Mouse (Mus musculus) testis, adult 2 months (tissue): Measurements from ENCODE around the gene Med6. TPM values are rescaled to one million over a fixed set of nuclear protein-coding genes. Genes with fewer than 3 reads are reported as not detected.

Experiments
- H3K27ac ChIP-seq: fragments of 200-500 bp; 2 replicates; pipeline ENCODE4 v1.5.1; 2012; ENCODE audit warnings: low read depth, low read length; ENCODE audit not compliant: control insufficient read depth, insufficient read depth
- H3K27me3 ChIP-seq: fragments of 200-500 bp; 2 replicates; pipeline ENCODE4 v1.6.1; 2012; ENCODE audit warnings: mild to moderate bottlenecking, low read length, moderate library complexity; ENCODE audit not compliant: control insufficient read depth, insufficient read depth
- H3K36me3 ChIP-seq: fragments of 200-500 bp; 2 replicates; pipeline ENCODE4 v1.6.1; 2012; ENCODE audit warnings: mild to moderate bottlenecking, low read length; ENCODE audit not compliant: control insufficient read depth, insufficient read depth
- H3K4me1 ChIP-seq: fragments of 200-500 bp; 2 replicates; pipeline ENCODE4 v1.6.1; 2012; ENCODE audit warnings: low read length; ENCODE audit not compliant: control insufficient read depth, insufficient read depth
- H3K4me3 ChIP-seq: fragments of 200-500 bp; 2 replicates; pipeline ENCODE4 v1.5.1; 2012; ENCODE audit warnings: low read depth, mild to moderate bottlenecking, low read length, moderate library complexity, mixed read lengths; ENCODE audit not compliant: control insufficient read depth
- CTCF ChIP-seq: fragments of 200-500 bp; IDR thresholded peaks from 2 replicates; pipeline ENCODE4 v1.5.1; 2012; ENCODE audit warnings: low read depth, mild to moderate bottlenecking, inconsistent platforms, low read length, moderate library complexity; ENCODE audit not compliant: control insufficient read depth, insufficient read depth, insufficient replicate concordance
- POLR2A ChIP-seq: fragments of 200-500 bp; IDR thresholded peaks from 2 replicates; pipeline ENCODE4 v1.6.1; 2012; ENCODE audit warnings: low read depth, mild to moderate bottlenecking, inconsistent platforms, low read length, moderate library complexity; ENCODE audit not compliant: control insufficient read depth
- polyA plus RNA-seq: library from polyadenylated mRNA; depleted of rRNA; stranded (reverse); fragments of >200 nt; gene quantifications from 2 replicates; pipeline ENCODE4 v1.2.3, GENCODE M21; 2012; rRNA removed

Med6 gene
- polyA plus RNA-seq = 8.7 and 12.4 TPM in 2 replicates

- TF ChIP-seq POLR2A (peak; percentile 70), CTCF (no peak)
- peak within 1 kb of the TSS; percentile 68 for H3K27ac ChIP-seq
- H3K4me1 ChIP-seq = no peaks in the 10 kb centered on the region
- peaks cover 1% of the 10 kb centered on the region; the same call in 1 of the 2 replicates for H3K36me3 ChIP-seq
- H3K27me3 ChIP-seq = no peaks in the 10 kb centered on the region
- peak within 1 kb of the TSS; percentile 88 for H3K4me3 ChIP-seq
Measured at GRCm38 (mm10) chr12:81594902-81595671, at the start of gene Med6. TSS of gene Med6 (minus strand) at chr12:81595008.

GRCm38 (mm10) chr12:81642361-81643082, 47.7 kb upstream of the Med6 start:
- TF ChIP-seq POLR2A (no peak), CTCF (no peak)
- no peaks in the 10 kb centered on the region for H3K27me3 ChIP-seq
- no peaks in the 10 kb centered on the region for H3K4me1 ChIP-seq
- no peaks in the 10 kb centered on the region for H3K36me3 ChIP-seq
- H3K4me3 ChIP-seq = no peak overlapping the region
- H3K27ac ChIP-seq = no peak overlapping the region

- Histone ChIP-seq H3K4me3 (no peak overlapping the region), H3K27me3 (no peaks in the 10 kb centered on the region), H3K27ac (no peak overlapping the region), H3K36me3 (no peaks in the 10 kb centered on the region), H3K4me1 (no peaks in the 10 kb centered on the region)
- no peak for TF ChIP-seq POLR2A
- TF ChIP-seq CTCF = no peak
Measured at GRCm38 (mm10) chr12:81640656-81641055, 45.8 kb upstream of the Med6 start.

GRCm38 (mm10) chr12:81633246-81633645, 38.4 kb upstream of the Med6 start:
- Histone ChIP-seq H3K36me3 (no peaks in the 10 kb centered on the region), H3K4me3 (no peak overlapping the region), H3K27me3 (no peaks in the 10 kb centered on the region), H3K4me1 (peaks cover 9% of the 10 kb centered on the region), H3K27ac (no peak overlapping the region)
- no peak for TF ChIP-seq POLR2A

GRCm38 (mm10) chr12:81631661-81632401, 37.0 kb upstream of the Med6 start:
- H3K27me3 ChIP-seq = no peaks in the 10 kb centered on the region
- H3K4me1 ChIP-seq = peaks cover 9% of the 10 kb centered on the region
- H3K27ac ChIP-seq = no peak overlapping the region
- TF ChIP-seq CTCF (no peak), POLR2A (no peak)
- H3K4me3 ChIP-seq = peak overlapping the region; percentile 87
- no peaks in the 10 kb centered on the region for H3K36me3 ChIP-seq

GRCm38 (mm10) chr12:81630915-81631660, 36.3 kb upstream of the Med6 start, which contains the start of gene Ttc9:
TSS of gene Ttc9 (plus strand) at chr12:81631249.
- Histone ChIP-seq H3K27me3 (no peaks in the 10 kb centered on the region), H3K4me1 (peaks cover 9% of the 10 kb centered on the region), H3K27ac (no peak within 1 kb of the TSS), H3K4me3 (peak within 1 kb of the TSS; percentile 87), H3K36me3 (no peaks in the 10 kb centered on the region)
- TF ChIP-seq CTCF (no peak), POLR2A (no peak; the same call in 1 of the 2 replicates)
